ENCODE assay signal across 20 mouse cellular contexts in genomic region chr6:145205142-145205541, GRCm38 (mm10). TPM values are rescaled to one million over a fixed set of nuclear protein-coding genes. Genes with fewer than 3 reads are reported as not detected.
A peak's percentile ranks its signal among the peaks of the same experiment; 100 is the strongest.
DNase-seq lines count a peak whose midpoint lies in the region; ATAC-seq lines count a peak whose summit lies in the region.
"Had no signal": no experiment of that assay in that cellular context is flagged by ENCODE, and none has a peak within 500 bp of the region (broad histone marks: within the 10 kb centered on the region; RNA-seq: fewer than 3 reads in every experiment).

No protein-coding gene starts in this region.

- H3K36me3 ChIP-seq in heart, embryonic 10.5 days: no peaks in the 10 kb centered on the region
- no peaks in the 10 kb centered on the region for H3K36me3 ChIP-seq in limb, embryonic 10.5 days
- H3K36me3 ChIP-seq in limb, embryonic 11.5 days (ENCODE audit: control insufficient read depth, insufficient read depth, low read length): no peaks in the 10 kb centered on the region
- no peaks in the 10 kb centered on the region for H3K36me3 ChIP-seq in forebrain, embryonic 12.5 days (replicated peaks)
- H3K36me3 ChIP-seq: embryonic facial prominence, embryonic 13.5 days; embryonic facial prominence, embryonic 15.5 days had no signal

- H3K4me2 ChIP-seq in limb, embryonic 11.5 days (ENCODE audit: low read depth, severe bottlenecking): no peak overlapping the region
- no peak overlapping the region for H3K4me2 ChIP-seq in forebrain, embryonic 12.5 days
- H3K4me2 ChIP-seq: embryonic facial prominence, embryonic 13.5 days; embryonic facial prominence, embryonic 15.5 days had no signal

- no peak for ATAC-seq in limb, embryonic 11.5 days (ENCODE audit: insufficient number of reproducible peaks, low FRiP score, low TSS enrichment, low read depth)
- ATAC-seq in forebrain, embryonic 12.5 days (ENCODE audit: low FRiP score): no peak
- ATAC-seq: forebrain, embryonic 14.5 days; forebrain, embryonic 16.5 days had no signal

- H3K27me3 ChIP-seq in heart, embryonic 10.5 days (ENCODE audit: insufficient read depth, poor library complexity, severe bottlenecking): no peaks in the 10 kb centered on the region
- no peaks in the 10 kb centered on the region for H3K27me3 ChIP-seq in limb, embryonic 10.5 days (ENCODE audit: low read depth, poor library complexity, severe bottlenecking)
- no peaks in the 10 kb centered on the region for H3K27me3 ChIP-seq in limb, embryonic 11.5 days (ENCODE audit: control insufficient read depth, insufficient read depth, low read length)
- H3K27me3 ChIP-seq in forebrain, embryonic 12.5 days: no peaks in the 10 kb centered on the region
- H3K27me3 ChIP-seq: embryonic facial prominence, embryonic 13.5 days; embryonic facial prominence, embryonic 15.5 days had no signal

- no peak overlapping the region for H3K9ac ChIP-seq in limb, embryonic 11.5 days (ENCODE audit: low read length)
- H3K9ac ChIP-seq in forebrain, embryonic 12.5 days: no peak overlapping the region
- H3K9ac ChIP-seq: embryonic facial prominence, embryonic 13.5 days; embryonic facial prominence, embryonic 15.5 days had no signal

- H3K9me3 ChIP-seq in heart, embryonic 10.5 days: no peaks in the 10 kb centered on the region
- no peaks in the 10 kb centered on the region for H3K9me3 ChIP-seq in limb, embryonic 10.5 days (replicated peaks)
- no peaks in the 10 kb centered on the region for H3K9me3 ChIP-seq in limb, embryonic 11.5 days (ENCODE audit: control insufficient read depth, low read length)
- no peaks in the 10 kb centered on the region for H3K9me3 ChIP-seq in forebrain, embryonic 12.5 days
- H3K9me3 ChIP-seq: embryonic facial prominence, embryonic 13.5 days; embryonic facial prominence, embryonic 15.5 days had no signal

- no peak overlapping the region for H3K4me3 ChIP-seq in heart, embryonic 10.5 days
- no peak overlapping the region for H3K4me3 ChIP-seq in limb, embryonic 10.5 days
- H3K4me3 ChIP-seq in limb, embryonic 11.5 days (ENCODE audit: low read depth, low read length): no peak overlapping the region
- H3K4me3 ChIP-seq in forebrain, embryonic 12.5 days (replicated peaks): no peak overlapping the region
- H3K4me3 ChIP-seq: embryonic facial prominence, embryonic 13.5 days; embryonic facial prominence, embryonic 15.5 days; erythroblast, embryonic 14.5 days had no signal

- peaks cover 10% of the 10 kb centered on the region; the same call in 1 of the 2 replicates for H3K4me1 ChIP-seq in heart, embryonic 10.5 days
- peaks cover 2% of the 10 kb centered on the region; the same call in 1 of the 2 replicates for H3K4me1 ChIP-seq in limb, embryonic 10.5 days
- no peaks in the 10 kb centered on the region; the same call in 1 of the 2 replicates for H3K4me1 ChIP-seq in limb, embryonic 11.5 days (ENCODE audit: control insufficient read depth, insufficient read depth, low read length)
- H3K4me1 ChIP-seq in forebrain, embryonic 12.5 days: peaks cover 3% of the 10 kb centered on the region

- peak; percentile 61 for DNase-seq in heart, embryonic 10.5 days (ENCODE audit: low spot score)
- no peak for DNase-seq in heart, postnatal 36 days
- DNase-seq in limb, embryonic 10.5 days (ENCODE audit: low spot score): peak; percentile 6
- peak; percentile 10 for DNase-seq in limb, embryonic 11.5 days (ENCODE audit: low spot score)
- DNase-seq: adrenal gland, adult 2 months; adrenal gland, postnatal 10 days; adrenal gland, postnatal 25 days; cerebellum, adult 11 months; cerebellum, adult 18-20 months; cerebellum, adult 8-10 months; cerebellum, adult 9-11 months; cerebellum, postnatal 14 days; cerebellum, postnatal 36 days; embryo, embryonic 11 days had no signal

- WGBS in heart, embryonic 10.5 days: 61% methylated on average over 10 of the region's 10 CpGs
- WGBS in limb, embryonic 10.5 days: 77% methylated on average over 10 of the region's 10 CpGs
- 75% methylated on average over 10 of the region's 10 CpGs for WGBS in limb, embryonic 11.5 days
- WGBS in forebrain, embryonic 12.5 days: 76% methylated on average over 10 of the region's 10 CpGs

- intact Hi-C loops in heart, postnatal 36 days (cut with DNase I): no loop called here

- H3K27ac ChIP-seq in heart, embryonic 10.5 days: no peak overlapping the region
- no peak overlapping the region for H3K27ac ChIP-seq in limb, embryonic 10.5 days
- H3K27ac ChIP-seq in limb, embryonic 11.5 days (replicated peaks; ENCODE audit: low read depth, low read length): no peak overlapping the region
- no peak overlapping the region for H3K27ac ChIP-seq in forebrain, embryonic 12.5 days
- H3K27ac ChIP-seq: embryonic facial prominence, embryonic 13.5 days; embryonic facial prominence, embryonic 15.5 days had no signal

RNA-seq across cellular contexts. Expression of gene Casc1, which starts 5.7 kb away (rescaled TPM):
- 0.38 and 0.45 TPM in 2 replicates for polyA plus RNA-seq in heart, embryonic 10.5 days (2016; fragmentation: Nextera tagmentation; extraction: Ambion mirVana)
- 1 to 10 TPM; 1.1 to 1.4 TPM for total RNA-seq in heart, postnatal 36 days (2021)
- 0.18 and 0.31 TPM in 2 replicates for polyA plus RNA-seq in limb, embryonic 10.5 days (2016; fragmentation: Nextera tagmentation; extraction: Ambion mirVana)
- 0.31 and 0.39 TPM in 2 replicates for polyA plus RNA-seq in limb, embryonic 11.5 days (2014; fragmentation: Nextera tagmentation; extraction: Ambion mirVana)
- polyA plus RNA-seq in forebrain, embryonic 12.5 days (2016; fragmentation: Nextera tagmentation; extraction: Ambion mirVana): 0.82 and 0.89 TPM in 2 replicates
- polyA plus RNA-seq: erythroblast, embryonic 14.5 days had no signal

RNA-seq across cellular contexts. Expression of gene Etfrf1, which starts 5.8 kb away (rescaled TPM):
- polyA plus RNA-seq in heart, embryonic 10.5 days (2016; fragmentation: Nextera tagmentation; extraction: Ambion mirVana): 53.3 and 57.3 TPM in 2 replicates
- 100 to 1,000 TPM; 103 to 119 TPM for total RNA-seq in heart, postnatal 36 days (2021)
- 25.0 and 30.8 TPM in 2 replicates for polyA plus RNA-seq in limb, embryonic 10.5 days (2016; fragmentation: Nextera tagmentation; extraction: Ambion mirVana)
- polyA plus RNA-seq in limb, embryonic 11.5 days (2014; fragmentation: Nextera tagmentation; extraction: Ambion mirVana): 27.5 and 31.2 TPM in 2 replicates
- polyA plus RNA-seq in forebrain, embryonic 12.5 days (2016; fragmentation: Nextera tagmentation; extraction: Ambion mirVana): 33.8 and 34.0 TPM in 2 replicates

RNA-seq across cellular contexts. Expression of gene Kras, which starts 44.9 kb away (rescaled TPM):
- 45.2 and 70.6 TPM in 2 replicates for polyA plus RNA-seq in heart, embryonic 10.5 days (2016; fragmentation: Nextera tagmentation; extraction: Ambion mirVana)
- 10 to 100 TPM; 29.2 to 32.5 TPM for total RNA-seq in heart, postnatal 36 days (2021)
- 78.5 and 80.8 TPM in 2 replicates for polyA plus RNA-seq in limb, embryonic 10.5 days (2016; fragmentation: Nextera tagmentation; extraction: Ambion mirVana)
- polyA plus RNA-seq in limb, embryonic 11.5 days (2014; fragmentation: Nextera tagmentation; extraction: Ambion mirVana): 94.8 and 106 TPM in 2 replicates
- 134 and 139 TPM in 2 replicates for polyA plus RNA-seq in forebrain, embryonic 12.5 days (2016; fragmentation: Nextera tagmentation; extraction: Ambion mirVana)

Comparison
In these comparisons a context has a peak if more than half of its experiments do, and no peak if none do; other contexts are left out.
1. DNase-seq: peak in heart, embryonic 10.5 days (single experiment), limb, embryonic 10.5 days (single experiment) and limb, embryonic 11.5 days (single experiment); none in heart, postnatal 36 days (0 of 2).